Mouse (Mus musculus): ENCODE results near the gene Ddr2. TPM values are rescaled to one million over a fixed set of nuclear protein-coding genes. Genes with fewer than 3 reads are reported as not detected.
"Not testable (repeated sequence)": the region's sequence is repeated elsewhere in the genome, so short reads cannot be mapped to it uniquely, and the experiment has no call there.

Gene Ddr2
- polyA plus RNA-seq, 1 experiment from 2014 or later, result 21.6 TPM

DNA sequence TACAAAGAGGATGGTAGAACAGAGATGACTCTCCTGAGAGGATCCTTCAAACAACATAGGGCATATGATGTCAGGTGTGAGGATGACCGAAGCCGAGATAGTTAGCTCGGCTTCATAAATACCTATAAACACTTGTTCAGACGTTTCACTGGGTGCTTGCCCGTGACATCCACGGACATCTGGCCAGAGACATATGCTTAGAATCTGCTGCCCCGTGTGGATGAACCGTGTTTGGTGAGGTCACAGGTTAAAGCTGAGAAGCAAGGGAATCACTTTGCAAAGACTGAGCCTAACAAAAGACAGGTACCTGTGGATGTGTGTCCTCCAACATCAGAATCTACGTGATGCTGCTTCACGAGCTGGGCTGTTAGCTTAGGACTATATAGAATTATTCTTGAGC lies 1.7 kb upstream of the Ddr2 start:
- H3K27ac ChIP-seq (ENCODE audit: low read depth, low read length), result no peak overlapping the region

DNA sequence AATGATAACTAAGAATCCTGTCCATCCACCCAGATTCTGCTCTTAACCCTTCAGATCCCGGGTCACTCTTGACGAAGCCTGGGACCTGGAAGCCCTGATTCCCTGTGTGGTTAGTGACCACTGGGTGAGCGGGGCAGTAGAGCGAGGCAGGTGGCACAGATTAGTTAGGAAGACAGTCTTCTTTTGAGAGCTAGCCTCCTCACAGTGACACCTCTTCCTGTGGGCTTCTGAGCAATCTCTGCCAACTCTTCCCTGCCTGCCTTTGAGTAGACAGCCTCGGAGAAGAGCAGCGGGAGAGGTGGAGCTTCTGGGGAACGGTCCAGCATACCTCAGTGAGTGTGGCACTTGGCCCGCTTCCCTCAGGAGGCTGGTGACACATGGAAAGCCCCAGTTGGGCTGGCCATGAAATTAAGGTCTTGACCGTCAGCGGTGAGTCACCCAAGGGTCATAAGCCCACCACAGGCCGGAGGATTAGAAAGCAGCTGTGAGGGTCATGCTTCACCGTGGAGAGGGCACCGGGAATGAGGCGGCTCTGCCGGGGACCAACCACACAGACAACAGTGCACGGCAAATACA lies 1.2 kb upstream of the Ddr2 start:
- H3K4me1 ChIP-seq (ENCODE audit: control insufficient read depth, insufficient read depth, low read length), result no peaks in the 10 kb centered on the region
- no peaks in the 10 kb centered on the region for H3K36me3 ChIP-seq (ENCODE audit: control insufficient read depth, insufficient read depth, low read length)
- ATAC-seq (ENCODE audit: low FRiP score) (no peak), DNase-seq (ENCODE audit: low spot score, missing footprints) (no peak)
- no peak overlapping the region for H3K27ac ChIP-seq (ENCODE audit: low read depth, low read length)
- H3K9me3 ChIP-seq (ENCODE audit: control insufficient read depth, low read length), result no peaks in the 10 kb centered on the region
- H3K27me3 ChIP-seq (ENCODE audit: control insufficient read depth, insufficient read depth, low read length), result no peaks in the 10 kb centered on the region
- H3K4me3 ChIP-seq (ENCODE audit: low read depth, low read length), result no peak overlapping the region
- no peak overlapping the region for H3K4me2 ChIP-seq
- WGBS, result 73% methylated on average over 16 of the region's 16 CpGs
- no peak overlapping the region for H3K9ac ChIP-seq (ENCODE audit: low read length)

More for the DNA sequence above, 1.7 kb upstream of the Ddr2 start:
- 87% methylated on average over 10 of the region's 10 CpGs for WGBS
- Histone ChIP-seq H3K4me1 (ENCODE audit: control insufficient read depth, insufficient read depth, low read length) (no peaks in the 10 kb centered on the region), H3K27me3 (ENCODE audit: control insufficient read depth, insufficient read depth, low read length) (no peaks in the 10 kb centered on the region), H3K36me3 (ENCODE audit: control insufficient read depth, insufficient read depth, low read length) (no peaks in the 10 kb centered on the region), H3K9ac (ENCODE audit: low read length) (no peak overlapping the region), H3K4me3 (ENCODE audit: low read depth, low read length) (no peak overlapping the region), H3K4me2 (no peak overlapping the region), H3K9me3 (ENCODE audit: control insufficient read depth, low read length) (no peaks in the 10 kb centered on the region)
- no peak for ATAC-seq (ENCODE audit: low FRiP score)
- DNase-seq (ENCODE audit: low spot score, missing footprints), result no peak

- no peak for ATAC-seq (ENCODE audit: low FRiP score)
- Histone ChIP-seq H3K9ac (ENCODE audit: low read length) (no peak overlapping the region), H3K4me3 (ENCODE audit: low read depth, low read length) (no peak overlapping the region), H3K9me3 (ENCODE audit: control insufficient read depth, low read length) (no peaks in the 10 kb centered on the region), H3K4me2 (no peak overlapping the region), H3K27ac (ENCODE audit: low read depth, low read length) (no peak overlapping the region), H3K36me3 (ENCODE audit: control insufficient read depth, insufficient read depth, low read length) (no peaks in the 10 kb centered on the region), H3K27me3 (ENCODE audit: control insufficient read depth, insufficient read depth, low read length) (no peaks in the 10 kb centered on the region), H3K4me1 (ENCODE audit: control insufficient read depth, insufficient read depth, low read length) (no peaks in the 10 kb centered on the region)
- WGBS, result 84% methylated on average over 19 of the region's 19 CpGs
- no peak for DNase-seq (ENCODE audit: low spot score, missing footprints)
These were observed 616 bp downstream of the Ddr2 start for GRCm38 (mm10) chr1:170109776-170110515.

GRCm38 (mm10) chr1:170102814-170103213 lies 7.7 kb downstream of the Ddr2 start:
- not testable (repeated sequence) for H3K9ac ChIP-seq (ENCODE audit: low read length); H3K27ac ChIP-seq (ENCODE audit: low read depth, low read length); H3K4me1 ChIP-seq (ENCODE audit: control insufficient read depth, insufficient read depth, low read length); ATAC-seq (ENCODE audit: low FRiP score); H3K9me3 ChIP-seq (ENCODE audit: control insufficient read depth, low read length); DNase-seq (ENCODE audit: low spot score, missing footprints); H3K4me2 ChIP-seq; H3K27me3 ChIP-seq (ENCODE audit: control insufficient read depth, insufficient read depth, low read length); H3K36me3 ChIP-seq (ENCODE audit: control insufficient read depth, insufficient read depth, low read length); H3K4me3 ChIP-seq (ENCODE audit: low read depth, low read length)
- 90% methylated on average over 6 of the region's 6 CpGs for WGBS

DNA sequence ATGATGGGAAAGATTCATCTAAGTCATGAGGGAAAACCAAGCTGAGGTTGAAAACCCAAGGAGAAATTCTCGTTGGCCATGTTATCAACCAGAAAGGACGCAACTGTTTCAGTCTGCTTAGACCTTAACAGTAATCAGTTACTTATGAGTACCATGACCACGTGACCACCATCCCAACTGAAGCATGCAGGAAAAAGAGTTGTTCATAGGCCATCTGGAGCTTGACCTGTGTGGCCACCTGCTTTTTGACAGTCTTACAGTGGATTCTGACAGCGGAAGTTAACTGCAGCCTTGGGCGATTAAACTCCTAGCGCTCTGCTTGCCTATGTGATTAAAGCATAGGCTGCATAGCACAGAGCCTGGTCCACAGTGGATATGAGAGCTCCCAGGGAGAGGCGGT lies 23.9 kb downstream of the Ddr2 start:
- no peak overlapping the region for H3K27ac ChIP-seq (ENCODE audit: low read depth, low read length)
- DNase-seq (ENCODE audit: low spot score, missing footprints), result no peak
- H3K27me3 ChIP-seq (ENCODE audit: control insufficient read depth, insufficient read depth, low read length), result no peaks in the 10 kb centered on the region
- H3K9ac ChIP-seq (ENCODE audit: low read length), result no peak overlapping the region
- H3K4me3 ChIP-seq (ENCODE audit: low read depth, low read length), result no peak overlapping the region
- WGBS, result 89% methylated on average over 7 of the region's 7 CpGs
- no peaks in the 10 kb centered on the region for H3K9me3 ChIP-seq (ENCODE audit: control insufficient read depth, low read length)
- no peaks in the 10 kb centered on the region for H3K36me3 ChIP-seq (ENCODE audit: control insufficient read depth, insufficient read depth, low read length)
- no peak overlapping the region for H3K4me2 ChIP-seq
- ATAC-seq (ENCODE audit: low FRiP score), result no peak
- H3K4me1 ChIP-seq (ENCODE audit: control insufficient read depth, insufficient read depth, low read length), result no peaks in the 10 kb centered on the region

- Histone ChIP-seq H3K4me3 (ENCODE audit: low read depth, low read length) (no peak overlapping the region), H3K9me3 (ENCODE audit: control insufficient read depth, low read length) (no peaks in the 10 kb centered on the region), H3K36me3 (ENCODE audit: control insufficient read depth, insufficient read depth, low read length) (no peaks in the 10 kb centered on the region), H3K4me2 (no peak overlapping the region), H3K4me1 (ENCODE audit: control insufficient read depth, insufficient read depth, low read length) (no peaks in the 10 kb centered on the region), H3K9ac (ENCODE audit: low read length) (no peak overlapping the region), H3K27me3 (ENCODE audit: control insufficient read depth, insufficient read depth, low read length) (no peaks in the 10 kb centered on the region), H3K27ac (ENCODE audit: low read depth, low read length) (no peak overlapping the region)
- 88% methylated on average over 12 of the region's 12 CpGs for WGBS
- DNase-seq (ENCODE audit: low spot score, missing footprints) (no peak), ATAC-seq (ENCODE audit: low FRiP score) (no peak)
These were observed 26.3 kb downstream of the Ddr2 start for GRCm38 (mm10) chr1:170084151-170084796.

- no peak overlapping the region for H3K4me2 ChIP-seq
- no peak for DNase-seq (ENCODE audit: low spot score, missing footprints)
- H3K4me3 ChIP-seq (ENCODE audit: low read depth, low read length), result no peak overlapping the region
- 68% methylated on average over 1 of the region's 1 CpGs for WGBS
- no peaks in the 10 kb centered on the region for H3K36me3 ChIP-seq (ENCODE audit: control insufficient read depth, insufficient read depth, low read length)
- H3K4me1 ChIP-seq (ENCODE audit: control insufficient read depth, insufficient read depth, low read length), result no peaks in the 10 kb centered on the region
- H3K27ac ChIP-seq (ENCODE audit: low read depth, low read length), result no peak overlapping the region
- H3K27me3 ChIP-seq (ENCODE audit: control insufficient read depth, insufficient read depth, low read length), result no peaks in the 10 kb centered on the region
- no peaks in the 10 kb centered on the region for H3K9me3 ChIP-seq (ENCODE audit: control insufficient read depth, low read length)
- no peak for ATAC-seq (ENCODE audit: low FRiP score)
- no peak overlapping the region for H3K9ac ChIP-seq (ENCODE audit: low read length)
These were observed 29.7 kb downstream of the Ddr2 start for GRCm38 (mm10) chr1:170080907-170081306.

DNA sequence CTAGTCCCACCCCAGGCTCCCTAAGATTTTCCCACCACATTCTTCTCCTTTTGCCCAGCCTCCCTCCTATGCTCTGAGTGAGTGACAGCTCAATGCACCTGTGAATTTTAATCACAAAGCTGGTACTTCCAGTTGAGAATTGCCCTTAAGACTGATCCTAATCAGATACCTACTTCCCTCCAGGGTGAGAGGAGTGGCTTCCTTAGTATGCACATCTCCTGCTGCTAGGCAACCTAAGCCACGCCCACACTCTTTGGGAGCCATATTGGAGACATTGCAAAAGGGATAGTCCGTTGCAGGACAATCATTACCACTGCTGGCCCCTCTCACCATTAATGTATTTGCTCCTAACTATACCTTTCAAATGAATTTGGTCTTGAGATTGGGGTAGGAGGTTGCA lies 31.1 kb downstream of the Ddr2 start:
- WGBS, result 68% methylated on average over 2 of the region's 2 CpGs
- Histone ChIP-seq H3K36me3 (ENCODE audit: control insufficient read depth, insufficient read depth, low read length) (no peaks in the 10 kb centered on the region), H3K27ac (ENCODE audit: low read depth, low read length) (no peak overlapping the region), H3K4me1 (ENCODE audit: control insufficient read depth, insufficient read depth, low read length) (no peaks in the 10 kb centered on the region), H3K27me3 (ENCODE audit: control insufficient read depth, insufficient read depth, low read length) (no peaks in the 10 kb centered on the region), H3K4me3 (ENCODE audit: low read depth, low read length) (no peak overlapping the region), H3K9ac (ENCODE audit: low read length) (no peak overlapping the region), H3K4me2 (no peak overlapping the region), H3K9me3 (ENCODE audit: control insufficient read depth, low read length) (no peaks in the 10 kb centered on the region)
- DNase-seq (ENCODE audit: low spot score, missing footprints) (no peak), ATAC-seq (ENCODE audit: low FRiP score) (no peak)

- no peak for ATAC-seq (ENCODE audit: low FRiP score)
- WGBS, result 78% methylated on average over 5 of the region's 5 CpGs
- no peak overlapping the region for H3K4me3 ChIP-seq (ENCODE audit: low read depth, low read length)
- H3K9me3 ChIP-seq (ENCODE audit: control insufficient read depth, low read length), result no peaks in the 10 kb centered on the region
- no peak overlapping the region for H3K27ac ChIP-seq (ENCODE audit: low read depth, low read length)
- DNase-seq (ENCODE audit: low spot score, missing footprints), result no peak
- no peaks in the 10 kb centered on the region for H3K4me1 ChIP-seq (ENCODE audit: control insufficient read depth, insufficient read depth, low read length)
- H3K4me2 ChIP-seq, result no peak overlapping the region
- H3K9ac ChIP-seq (ENCODE audit: low read length), result no peak overlapping the region
- H3K27me3 ChIP-seq (ENCODE audit: control insufficient read depth, insufficient read depth, low read length), result no peaks in the 10 kb centered on the region
- no peaks in the 10 kb centered on the region for H3K36me3 ChIP-seq (ENCODE audit: control insufficient read depth, insufficient read depth, low read length)
These were observed 34.2 kb downstream of the Ddr2 start for GRCm38 (mm10) chr1:170076339-170076738.
